Mouse (Mus musculus): ENCODE results near the gene Gpr150. TPM values are rescaled to one million over a fixed set of nuclear protein-coding genes. Genes with fewer than 3 reads are reported as not detected.

Gpr150 gene
- polyA plus RNA-seq, 1 experiment from 2014 or later = 0.46 TPM

Other genes with a start within 250 kb of the Gpr150 start
- 88.3 and 91.7 TPM in 2 replicates for gene Glrx, start 217.1 kb downstream of the Gpr150 start, polyA plus RNA-seq (2015; fragmentation: Nextera tagmentation; extraction: Ambion mirVana)
- 29.7 and 32.1 TPM in 2 replicates for gene Rhobtb3, start 113.1 kb downstream of the Gpr150 start, polyA plus RNA-seq (2015; fragmentation: Nextera tagmentation; extraction: Ambion mirVana)
- 0.71 and 0.95 TPM in 2 replicates for gene Spata9, start 89.8 kb downstream of the Gpr150 start, polyA plus RNA-seq (2015; fragmentation: Nextera tagmentation; extraction: Ambion mirVana)
- 22.8 and 30.5 TPM in 2 replicates for gene Rfesd, start 38.3 kb downstream of the Gpr150 start, polyA plus RNA-seq (2015; fragmentation: Nextera tagmentation; extraction: Ambion mirVana)
- 7.0 and 7.5 TPM in 2 replicates for gene Arsk, start 41.7 kb upstream of the Gpr150 start, polyA plus RNA-seq (2015; fragmentation: Nextera tagmentation; extraction: Ambion mirVana)
- 11.8 and 13.4 TPM in 2 replicates for gene Ttc37, start 41.7 kb upstream of the Gpr150 start, polyA plus RNA-seq (2015; fragmentation: Nextera tagmentation; extraction: Ambion mirVana)
- gene Fam81b, start 248.1 kb upstream of the Gpr150 start, polyA plus RNA-seq (2015; fragmentation: Nextera tagmentation; extraction: Ambion mirVana) = not detected in 2 replicates